Mouse (Mus musculus): ENCODE measurements at regions not wholly inside any gene's neighbourhood (a gene's known extent, or its start where the extent isn't known, plus 50 kb on each side); places are given as distances from the start of the nearest gene placed in this dataset.

DNA sequence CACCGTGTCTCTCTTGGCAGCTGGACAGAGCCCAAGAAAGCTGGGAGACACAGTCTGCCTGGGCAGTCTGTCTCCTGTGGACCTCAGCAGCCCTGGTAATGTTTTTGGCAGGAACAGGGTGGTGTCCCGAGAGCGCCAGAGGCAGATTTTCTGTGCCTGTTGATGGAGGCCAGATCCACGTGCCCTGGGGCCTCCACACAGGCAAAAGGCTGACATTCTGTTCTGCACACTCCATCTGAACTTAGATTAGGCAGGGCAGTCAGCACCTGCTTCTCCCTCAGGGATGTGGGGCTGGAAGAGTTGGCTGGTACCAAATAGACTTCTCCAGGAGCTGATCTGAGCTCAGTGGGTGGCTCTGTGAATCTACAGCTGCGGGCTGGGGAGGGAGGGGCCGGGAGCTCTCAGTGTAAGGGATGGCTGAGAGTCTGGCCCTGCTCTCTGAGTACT is 83.8 kb downstream of the Gadd45g start:
- peak; percentile 12 to 53 for DNase-seq (ENCODE audit: extremely low spot score in 1 of 2, low spot score in 1 of 2)

DNA sequence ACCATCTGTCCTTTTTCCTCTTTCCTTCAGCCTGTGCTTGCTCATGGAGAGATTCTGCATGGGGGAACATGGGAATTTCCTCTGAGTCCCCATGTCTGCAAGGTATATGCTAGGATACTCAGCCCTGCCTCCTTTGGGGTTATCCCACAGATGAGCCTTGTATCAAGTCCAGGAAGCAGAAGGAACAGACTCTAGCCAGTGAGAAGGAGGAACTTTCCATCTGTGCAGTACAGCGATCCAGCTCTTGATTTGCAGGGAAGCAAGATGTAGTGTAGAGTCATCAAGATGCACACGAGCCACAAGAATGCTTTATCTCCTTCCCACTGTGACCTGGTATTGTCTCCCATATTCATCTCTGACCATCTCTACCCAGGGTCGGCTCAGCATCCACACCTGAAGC is 84.5 kb downstream of the Gadd45g start:
- DNase-seq (ENCODE audit: extremely low spot score in 1 of 2, low spot score in 1 of 2), result peak in 1 of 2 experiments; percentile 31

DNA sequence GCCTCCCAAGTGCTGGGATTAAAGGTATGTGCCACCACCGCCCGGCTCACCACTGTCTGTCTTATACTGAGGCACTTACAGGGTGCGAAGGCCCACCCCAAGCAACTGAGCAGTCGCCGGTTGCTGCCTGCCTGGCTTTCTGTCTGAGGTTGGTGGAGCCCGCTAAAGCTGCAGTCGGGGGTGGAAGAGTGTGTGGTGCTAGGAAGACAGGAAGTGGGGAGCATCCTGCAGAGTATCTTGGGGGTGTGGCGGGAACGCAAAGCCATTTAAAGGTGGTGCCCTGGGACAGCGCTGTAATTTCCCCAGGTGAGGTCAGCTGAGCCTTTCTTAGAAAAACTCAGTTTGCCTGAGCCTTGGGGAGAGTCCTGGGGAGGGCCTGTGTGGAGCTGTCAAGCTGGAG is 89.3 kb downstream of the Gadd45g start:
- no peak for DNase-seq (ENCODE audit: extremely low spot score in 1 of 2, low spot score in 1 of 2)

DNA sequence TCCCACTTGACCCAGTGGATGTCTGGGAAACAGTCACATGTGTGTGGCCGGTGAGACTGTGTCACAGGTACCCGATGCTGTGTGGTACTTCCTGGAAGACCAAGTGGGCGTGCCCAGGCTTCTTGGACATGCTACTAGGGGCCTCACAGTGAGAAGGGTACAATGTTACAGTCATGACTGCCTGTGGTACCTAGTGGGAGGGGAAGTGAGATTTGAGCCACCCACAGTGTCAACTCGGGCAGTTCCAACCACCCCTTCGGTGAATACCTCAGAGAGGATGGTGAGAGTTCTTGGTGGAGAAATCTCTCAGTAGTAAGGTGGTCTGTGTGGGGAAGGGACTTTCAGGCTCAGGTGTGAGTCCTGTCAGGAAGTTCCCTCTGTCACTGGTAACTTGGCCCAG is 90.0 kb downstream of the Gadd45g start:
- DNase-seq (ENCODE audit: extremely low spot score in 1 of 2, low spot score in 1 of 2), result no peak

DNA sequence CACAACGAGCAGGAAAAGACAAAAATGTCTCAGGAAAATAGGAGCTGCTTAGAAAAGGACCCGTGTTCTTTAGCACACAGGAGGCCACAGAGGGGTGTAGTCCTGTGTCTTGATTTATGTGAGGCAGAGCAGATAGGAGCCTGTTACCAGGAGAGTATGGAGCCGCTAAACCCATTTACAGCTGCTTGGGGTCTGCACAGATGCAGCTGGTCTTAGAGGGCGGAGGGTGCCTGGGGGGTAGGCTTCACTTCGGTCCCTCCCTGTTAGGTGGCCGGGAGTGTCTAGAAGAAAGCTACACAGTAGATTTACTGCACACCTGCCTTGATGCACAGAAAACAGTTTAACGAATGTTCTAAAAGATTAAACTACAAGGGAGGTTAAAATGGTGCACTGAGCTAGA is 91.4 kb downstream of the Gadd45g start:
- DNase-seq (ENCODE audit: extremely low spot score in 1 of 2, low spot score in 1 of 2), result no peak

DNA sequence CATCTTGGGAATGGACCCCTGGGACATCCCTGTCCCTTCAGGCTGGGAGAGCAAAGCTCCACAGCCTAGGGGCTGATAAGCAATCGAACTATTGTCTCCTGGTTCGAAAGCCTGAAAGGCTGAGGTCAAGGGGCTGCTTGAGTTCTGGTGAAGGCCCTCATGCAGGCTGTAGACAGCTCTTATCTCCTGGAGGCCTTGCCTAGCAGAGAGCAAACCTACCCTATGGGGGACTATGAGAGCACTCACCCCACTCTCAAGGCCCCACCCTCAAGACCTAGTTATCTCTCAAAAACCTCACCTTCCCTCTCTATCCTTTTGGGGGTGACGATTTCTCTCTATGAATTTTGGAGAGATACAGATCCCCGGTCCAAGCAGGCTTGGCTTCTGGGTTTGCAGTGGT is 92.8 kb downstream of the Gadd45g start:
- no peak for DNase-seq (ENCODE audit: extremely low spot score in 1 of 2, low spot score in 1 of 2)

DNA sequence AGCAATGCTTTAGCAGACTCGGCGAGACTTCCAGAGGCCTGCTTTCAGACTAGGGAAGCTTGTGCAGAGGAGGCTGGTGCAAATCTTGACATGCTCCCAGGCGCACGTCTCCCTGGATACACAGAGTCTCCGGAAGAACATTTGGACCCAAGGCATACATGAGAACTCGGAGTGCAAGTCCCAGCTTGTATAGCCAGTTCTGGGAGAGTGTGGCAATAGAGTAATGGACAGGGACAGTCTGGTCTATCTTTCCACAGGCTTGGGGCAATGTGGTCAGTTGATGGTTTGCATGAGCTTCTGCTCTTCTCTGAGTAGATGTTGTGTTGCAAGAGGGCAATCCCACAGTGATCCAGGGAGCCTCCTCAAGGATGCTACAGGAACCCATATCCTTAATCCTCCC is 93.2 kb downstream of the Gadd45g start:
- DNase-seq (ENCODE audit: extremely low spot score in 1 of 2, low spot score in 1 of 2), result no peak

DNA sequence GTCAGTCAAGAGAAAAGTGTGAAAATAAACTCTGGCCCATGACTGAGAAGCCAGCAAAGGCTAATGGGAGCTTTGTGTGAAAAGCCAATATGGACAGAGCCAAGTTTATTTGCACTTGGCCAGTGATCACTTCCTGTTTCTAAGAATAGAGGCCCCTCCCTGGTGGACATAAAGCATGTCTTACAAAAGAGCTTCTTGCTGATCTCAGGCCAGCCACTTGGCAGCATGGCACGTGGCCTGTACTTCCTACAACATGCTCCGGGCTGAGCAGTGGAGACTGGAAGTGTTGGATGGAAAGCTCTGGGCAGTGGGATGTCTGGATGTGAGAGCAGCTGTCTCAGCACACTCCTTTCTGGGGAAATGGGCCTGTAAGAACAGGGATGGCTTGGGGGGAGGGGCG is 99.7 kb downstream of the Gadd45g start:
- DNase-seq (ENCODE audit: extremely low spot score in 1 of 2, low spot score in 1 of 2), result no peak

DNA sequence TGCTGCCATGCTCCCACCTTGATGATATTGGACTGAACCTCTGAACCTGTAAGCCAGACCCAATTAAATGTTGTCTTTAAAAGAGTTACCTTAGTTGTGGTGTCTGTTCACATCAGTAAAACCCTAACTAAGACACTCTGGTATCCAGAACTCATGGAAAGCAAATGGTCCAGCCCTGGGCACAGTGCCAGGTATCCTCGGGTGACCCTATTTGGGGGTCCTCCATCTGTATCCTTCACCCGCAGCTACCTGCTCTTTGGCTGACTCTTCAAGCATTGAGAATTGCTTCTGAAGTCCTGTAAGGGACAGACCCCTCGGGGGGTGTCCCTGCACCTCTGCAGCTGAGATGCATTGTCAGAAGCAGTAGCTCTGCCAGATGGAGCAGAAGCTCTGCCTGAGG is 102.4 kb downstream of the Gadd45g start:
- DNase-seq (ENCODE audit: extremely low spot score in 1 of 2, low spot score in 1 of 2), result no peak

DNA sequence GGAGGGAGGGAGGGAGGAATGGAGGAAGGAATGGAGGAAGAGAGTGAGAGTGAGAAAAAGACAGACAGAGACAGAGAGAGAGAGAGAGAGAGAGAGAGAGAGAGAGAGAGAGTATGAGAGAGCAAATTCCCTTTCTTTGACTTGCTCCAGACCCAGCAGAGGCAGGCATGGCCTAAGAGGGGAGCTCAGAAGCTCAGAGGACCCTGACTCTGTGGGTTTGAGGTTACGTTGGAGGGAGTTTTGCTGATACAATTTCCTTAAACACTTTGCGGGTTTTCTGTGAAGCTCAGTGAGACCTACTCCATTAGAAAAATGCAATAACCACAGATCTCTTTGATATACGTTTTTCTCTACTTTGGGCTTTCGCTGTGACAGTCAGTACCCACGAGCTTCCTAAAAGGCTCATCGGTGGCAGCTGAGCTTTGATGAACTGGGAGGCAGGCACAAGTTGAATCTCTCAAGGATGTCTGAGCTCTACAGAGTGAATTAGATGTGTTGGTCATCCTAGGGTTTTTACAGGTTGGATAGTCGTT is 105.1 kb downstream of the Gadd45g start:
- no peak for DNase-seq (ENCODE audit: extremely low spot score in 1 of 2, low spot score in 1 of 2)

DNA sequence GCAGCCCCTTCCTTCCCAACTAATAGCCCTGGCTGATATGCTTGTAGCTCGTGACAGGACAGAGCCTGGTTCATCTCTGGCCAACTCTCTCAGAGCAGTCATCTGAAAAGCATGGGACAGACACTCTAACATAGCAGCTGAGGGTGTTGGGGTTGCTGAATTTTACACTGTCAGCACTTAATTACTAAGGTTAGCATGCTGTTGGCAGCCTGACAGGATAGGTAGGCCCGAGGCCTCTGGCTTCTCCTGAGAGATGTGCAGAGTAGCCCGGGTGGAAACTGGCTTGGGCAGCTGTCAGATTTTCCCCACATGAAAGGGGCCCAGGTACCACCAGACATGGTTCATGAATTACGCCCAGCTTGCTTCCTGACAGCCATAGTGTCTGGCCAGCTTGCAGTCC is 106.6 kb downstream of the Gadd45g start:
- no peak for DNase-seq (ENCODE audit: extremely low spot score in 1 of 2, low spot score in 1 of 2)

DNA sequence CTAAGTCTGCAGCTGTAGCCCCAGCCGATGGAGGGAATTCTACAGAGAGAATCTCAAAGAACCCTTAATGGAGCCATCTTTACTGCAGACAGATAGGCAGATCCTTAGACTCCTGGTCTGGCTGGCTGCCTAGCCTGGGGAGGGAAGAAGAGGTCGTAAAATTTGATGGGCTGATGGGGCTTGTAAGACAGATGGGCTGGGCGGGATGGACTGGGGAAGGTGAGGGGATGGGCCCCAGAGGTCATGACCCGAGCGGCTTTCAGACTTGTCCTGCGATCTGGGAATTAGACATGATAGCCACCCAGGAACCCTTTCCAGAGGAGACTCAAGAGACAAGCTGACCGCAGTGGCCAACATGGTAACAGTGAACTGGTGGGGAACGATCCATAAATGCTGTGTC is 107.1 kb downstream of the Gadd45g start:
- DNase-seq (ENCODE audit: extremely low spot score in 1 of 2, low spot score in 1 of 2), result no peak

DNA sequence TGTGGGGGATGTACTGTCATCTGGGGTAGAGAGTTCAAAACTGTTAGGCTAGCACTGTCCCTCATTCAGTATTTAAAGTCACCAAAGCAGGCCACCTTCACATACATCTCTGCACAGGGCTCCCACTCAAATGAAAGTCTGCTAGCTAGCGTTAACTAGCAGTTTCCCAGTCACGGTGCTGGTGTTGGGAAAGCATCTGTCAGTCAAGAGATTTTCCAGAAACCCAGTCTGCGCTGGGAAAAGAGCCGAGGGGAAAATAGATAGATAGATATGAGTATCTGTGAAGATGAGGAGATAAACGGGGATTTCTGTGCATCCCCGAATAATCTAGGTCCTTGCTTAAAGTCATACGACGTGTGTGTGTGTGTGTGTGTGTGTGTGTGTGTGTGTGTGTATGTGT is 110.6 kb downstream of the Gadd45g start:
- DNase-seq (ENCODE audit: extremely low spot score in 1 of 2, low spot score in 1 of 2), result no peak

DNA sequence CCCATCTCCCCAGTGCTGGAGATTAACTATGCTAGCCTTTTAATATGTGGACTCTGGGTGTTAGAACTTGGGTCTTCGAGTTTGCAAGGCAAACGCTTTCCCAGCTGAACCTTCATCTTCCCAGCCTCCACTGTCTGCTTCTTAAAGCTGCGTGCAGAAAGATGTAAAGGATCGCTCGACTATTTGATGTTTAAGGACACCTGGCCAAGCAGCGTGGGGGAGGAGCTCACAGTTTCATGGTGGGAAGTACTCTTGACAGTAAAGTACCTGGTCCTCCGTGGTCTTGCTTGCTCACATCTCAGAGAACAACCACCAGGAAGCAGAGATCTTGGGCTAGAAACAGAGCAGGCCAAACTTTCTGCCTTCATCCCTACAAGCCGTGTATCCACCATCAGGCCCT is 113.1 kb downstream of the Gadd45g start:
- DNase-seq (ENCODE audit: extremely low spot score in 1 of 2, low spot score in 1 of 2), result no peak

DNA sequence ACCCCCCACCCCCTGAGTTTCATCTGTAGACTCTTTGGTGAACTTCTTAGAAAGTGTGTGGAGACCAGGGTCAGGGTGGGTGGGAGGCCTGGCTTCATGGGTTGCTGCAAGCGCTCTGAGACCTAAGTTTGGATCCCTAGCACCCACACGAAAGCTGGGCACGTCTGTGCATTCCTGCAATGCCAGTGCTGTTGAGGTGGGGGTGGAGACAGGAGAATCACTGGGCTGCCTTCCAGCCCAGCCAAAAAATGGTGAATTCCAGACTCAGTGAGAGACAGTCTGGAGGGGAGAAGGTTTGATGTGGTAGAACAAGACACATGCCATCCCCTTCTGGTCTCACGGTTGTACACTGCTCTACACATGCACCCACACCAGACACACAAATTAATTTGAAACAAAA is 113.8 kb downstream of the Gadd45g start:
- DNase-seq (ENCODE audit: extremely low spot score in 1 of 2, low spot score in 1 of 2), result peak; percentile 35 to 71

DNA sequence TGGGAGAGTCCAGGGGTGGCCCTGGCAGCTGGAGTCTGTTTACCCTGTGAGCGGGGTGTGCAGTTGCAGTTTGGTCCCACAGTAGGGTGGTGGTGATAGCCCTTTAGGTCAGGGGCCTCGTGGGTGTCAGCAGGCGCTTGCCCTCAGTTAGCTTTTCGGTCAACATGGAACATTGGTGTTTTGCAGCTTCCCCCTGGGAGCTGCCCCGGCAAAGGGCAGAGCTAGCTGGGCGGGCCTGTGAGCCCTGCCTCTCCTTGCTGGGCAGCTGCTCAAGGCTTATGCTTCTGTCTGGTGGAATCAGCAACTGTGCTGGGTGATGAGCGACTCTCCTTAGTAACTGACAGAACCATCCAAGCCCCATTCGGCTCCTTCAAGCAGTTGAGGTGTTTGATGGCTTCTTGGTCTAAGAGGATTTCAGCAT is 115.7 kb downstream of the Gadd45g start:
- no peak for DNase-seq (ENCODE audit: extremely low spot score in 1 of 2, low spot score in 1 of 2)

DNA sequence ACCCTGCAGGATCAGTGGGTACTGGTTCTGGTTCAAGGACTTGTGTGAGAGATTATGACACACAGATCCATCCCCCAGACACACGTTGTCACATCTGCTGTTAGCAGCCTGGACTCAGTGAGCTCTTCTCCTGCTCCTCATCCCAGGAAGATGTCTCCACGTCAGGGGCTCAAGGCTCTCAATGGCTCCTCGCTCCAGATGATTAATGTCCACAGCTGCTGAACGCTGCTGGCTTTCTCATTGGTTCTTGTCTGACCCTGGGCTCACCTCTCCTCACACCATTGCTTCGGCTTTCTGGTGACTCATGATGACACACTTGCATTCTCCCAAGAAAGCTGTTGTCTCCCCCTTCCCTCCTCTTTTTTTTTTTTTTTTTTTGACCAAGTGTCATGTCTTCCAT is 116.2 kb downstream of the Gadd45g start:
- DNase-seq (ENCODE audit: extremely low spot score in 1 of 2, low spot score in 1 of 2), result no peak

DNA sequence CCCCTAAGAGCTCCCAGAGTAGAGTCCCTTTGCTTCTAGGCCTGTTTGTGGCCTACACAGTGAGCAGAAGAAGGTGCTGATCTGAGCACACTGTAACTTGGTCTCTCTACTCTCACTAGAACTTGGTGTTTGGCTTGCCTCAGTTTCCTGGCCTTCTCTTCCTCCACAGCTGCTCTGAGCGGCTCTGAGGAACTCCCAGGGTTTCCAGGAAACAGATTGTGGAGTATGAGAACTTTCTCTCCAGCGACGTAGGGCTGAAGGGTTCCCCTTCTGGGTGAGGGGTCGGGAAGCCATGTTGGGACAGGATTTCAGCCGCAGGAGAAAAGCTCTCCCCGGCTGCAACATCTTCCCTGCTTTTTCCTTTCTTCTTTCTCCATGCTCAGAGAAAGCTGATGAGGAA is 117.5 kb downstream of the Gadd45g start:
- no peak for DNase-seq (ENCODE audit: extremely low spot score in 1 of 2, low spot score in 1 of 2)

DNA sequence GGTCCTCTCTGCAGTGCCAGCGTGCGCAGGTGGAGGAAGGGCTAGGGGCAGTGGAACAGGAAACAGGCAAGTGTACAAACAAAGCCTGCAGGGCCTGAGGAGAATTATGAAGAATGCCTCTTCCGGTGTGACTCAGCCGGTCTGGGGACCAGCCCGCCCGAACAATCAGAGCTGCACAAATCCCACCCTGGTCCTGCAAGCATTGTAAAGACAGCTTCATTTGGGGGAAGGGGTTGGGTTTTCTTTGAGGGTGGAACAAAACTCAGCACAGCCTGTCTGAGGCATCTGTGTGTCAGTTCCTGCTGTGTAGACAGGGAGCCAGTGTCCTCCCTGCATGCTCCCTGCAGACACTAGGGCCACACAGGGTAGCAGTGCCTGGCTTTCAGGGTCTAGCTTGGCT is 117.9 kb downstream of the Gadd45g start:
- DNase-seq (ENCODE audit: extremely low spot score in 1 of 2, low spot score in 1 of 2), result no peak

DNA sequence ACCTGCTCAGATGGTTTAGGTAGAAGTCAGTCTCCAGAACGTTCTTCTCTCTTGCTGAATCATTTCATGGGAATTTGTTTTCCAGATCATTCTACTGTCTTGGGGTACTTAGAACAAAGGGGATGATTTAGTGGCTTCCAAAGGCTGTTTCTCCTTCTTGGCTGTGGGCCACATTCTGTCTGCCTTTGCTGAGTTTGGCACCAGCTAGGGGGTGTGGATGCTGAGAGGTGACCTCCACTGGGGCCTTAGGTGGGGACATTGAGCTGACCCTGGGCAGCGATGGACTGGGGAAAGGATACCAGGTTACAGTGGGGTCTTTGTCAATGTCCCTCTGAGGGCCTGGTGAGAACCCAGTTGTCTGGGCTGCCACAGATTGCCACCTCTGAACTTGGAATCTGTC is 118.4 kb downstream of the Gadd45g start:
- DNase-seq (ENCODE audit: extremely low spot score in 1 of 2, low spot score in 1 of 2), result no peak

DNA sequence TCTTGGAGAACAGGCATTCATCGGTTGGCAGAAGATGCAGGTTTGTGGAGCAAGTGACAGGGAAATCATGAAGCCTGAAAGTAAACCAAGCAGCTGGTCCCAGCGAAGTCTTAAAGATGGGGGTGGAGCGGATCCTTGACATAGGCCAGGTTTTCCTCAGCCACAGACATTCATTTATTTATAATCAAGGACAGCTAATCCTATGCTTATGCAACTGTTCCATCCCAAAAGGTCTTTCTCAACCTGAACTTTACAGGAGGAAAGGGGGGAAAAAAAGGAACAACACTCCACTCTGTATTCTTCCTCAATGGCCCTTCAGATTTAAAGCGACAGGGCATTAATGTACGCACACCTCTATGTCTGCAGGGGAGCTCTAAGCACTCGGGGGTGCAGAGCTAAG is 121.6 kb downstream of the Gadd45g start:
- DNase-seq (ENCODE audit: extremely low spot score in 1 of 2, low spot score in 1 of 2), result no peak

DNA sequence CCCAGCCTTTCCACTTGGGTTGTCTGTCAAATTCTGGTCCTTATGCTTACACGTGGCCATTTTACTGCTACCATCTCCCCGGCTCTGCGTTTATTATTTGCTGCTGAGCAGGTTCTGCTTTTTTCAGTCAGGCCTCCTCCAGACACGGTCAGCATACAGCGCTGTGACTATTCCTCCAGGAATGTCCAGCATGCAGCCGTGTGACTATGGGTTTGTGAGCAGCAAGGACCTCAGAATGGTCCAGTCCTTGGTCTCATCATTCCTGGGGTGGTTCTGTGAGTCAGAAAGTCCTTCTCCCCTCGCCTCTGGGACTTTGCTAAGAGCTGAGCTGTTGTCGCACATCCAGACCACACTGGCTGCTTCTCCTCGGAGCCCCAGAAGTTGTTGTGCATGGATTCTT is 122.3 kb downstream of the Gadd45g start:
- DNase-seq (ENCODE audit: extremely low spot score in 1 of 2, low spot score in 1 of 2), result no peak

DNA sequence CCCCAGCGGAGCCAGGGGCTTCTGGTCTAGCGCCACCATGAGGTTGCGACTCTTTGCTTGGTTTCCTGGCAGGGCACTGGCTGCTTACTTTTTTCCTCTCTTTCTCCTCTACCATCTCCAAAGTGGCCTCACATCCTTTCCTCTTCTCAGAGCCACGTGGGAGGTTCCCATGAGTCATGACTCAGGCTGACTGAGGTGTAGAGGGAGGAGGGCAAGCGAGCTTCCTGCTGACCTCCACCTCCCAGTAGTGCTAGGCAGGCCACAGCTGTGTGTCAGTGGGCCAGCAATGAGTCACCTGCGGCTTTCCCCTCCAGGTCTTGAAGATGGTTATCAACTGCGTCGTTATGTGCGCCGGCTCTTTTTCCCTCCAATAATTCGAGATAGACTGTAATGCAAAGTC is 123.6 kb downstream of the Gadd45g start:
- DNase-seq (ENCODE audit: extremely low spot score in 1 of 2, low spot score in 1 of 2), result peak; percentile 19 to 59
